Mouse (Mus musculus) forebrain, embryonic 16.5 days (tissue): ENCODE data around the gene Grid1. TPM values are rescaled to one million over a fixed set of nuclear protein-coding genes. Genes with fewer than 3 reads are reported as not detected.

Experiments
- ATAC-seq: fragments of 200-750 bp; cut with Nextera tagmentation; 2 replicates; pipeline ENCODE4 v1.8.0; 2017; ENCODE audit warnings: mild to moderate bottlenecking, moderate library complexity
- H3K27ac ChIP-seq: fragments of 300-500 bp; sonication (generic); 2 replicates; pipeline ENCODE4 v1.5.1; 2014; ENCODE audit warnings: low read length, control low read depth
- H3K27me3 ChIP-seq: fragments of 300-500 bp; sonication (generic); replicated peaks from 2 replicates; pipeline ENCODE4 v1.6.1; 2014; ENCODE audit warnings: low read length; ENCODE audit not compliant: control insufficient read depth, insufficient read depth
- H3K36me3 ChIP-seq: fragments of 300-500 bp; sonication (generic); 2 replicates; pipeline ENCODE4 v1.6.1; 2014; ENCODE audit not compliant: control insufficient read depth, insufficient read depth
- H3K4me1 ChIP-seq: fragments of 300-500 bp; sonication (generic); replicated peaks from 2 replicates; pipeline ENCODE4 v1.6.1; 2014; ENCODE audit warnings: low read length; ENCODE audit not compliant: control insufficient read depth, insufficient read depth
- H3K4me2 ChIP-seq: fragments of 300-500 bp; sonication (generic); 2 replicates; pipeline ENCODE4 v1.6.1; 2014; ENCODE audit warnings: mild to moderate bottlenecking, low read length, control low read depth
- H3K4me3 ChIP-seq: fragments of 300-500 bp; sonication (generic); replicated peaks from 2 replicates; pipeline ENCODE4 v1.5.1; 2014; ENCODE audit warnings: mild to moderate bottlenecking, low read length, control low read depth
- H3K9ac ChIP-seq: fragments of 300-500 bp; sonication (generic); replicated peaks from 2 replicates; pipeline ENCODE4 v1.6.1; 2014; ENCODE audit warnings: low read depth, low read length, control low read depth
- H3K9me3 ChIP-seq: fragments of 300-500 bp; sonication (generic); 2 replicates; pipeline ENCODE4 v1.6.1; 2016; ENCODE audit warnings: low read length; ENCODE audit not compliant: control insufficient read depth
- WGBS: fragments of 180-500 bp; shearing (Covaris S2); extraction: QIAGEN DNeasy Blood & Tissue Kit; methylation state at CpG from one replicate; pipeline ENCODE4 v1.1.7; 2014; 5-methylcytosine and 5-hydroxymethylcytosine counted together
- polyA plus RNA-seq: library from polyadenylated mRNA; unstranded; fragments of >200 nt; fragmentation: Nextera tagmentation; extraction: Ambion mirVana; gene quantifications from 2 replicates; pipeline ENCODE4 v1.2.1, GENCODE M21; 2015

Gene Grid1
- polyA plus RNA-seq, 1 experiment from 2014 or later: 4.5 TPM

DNA sequence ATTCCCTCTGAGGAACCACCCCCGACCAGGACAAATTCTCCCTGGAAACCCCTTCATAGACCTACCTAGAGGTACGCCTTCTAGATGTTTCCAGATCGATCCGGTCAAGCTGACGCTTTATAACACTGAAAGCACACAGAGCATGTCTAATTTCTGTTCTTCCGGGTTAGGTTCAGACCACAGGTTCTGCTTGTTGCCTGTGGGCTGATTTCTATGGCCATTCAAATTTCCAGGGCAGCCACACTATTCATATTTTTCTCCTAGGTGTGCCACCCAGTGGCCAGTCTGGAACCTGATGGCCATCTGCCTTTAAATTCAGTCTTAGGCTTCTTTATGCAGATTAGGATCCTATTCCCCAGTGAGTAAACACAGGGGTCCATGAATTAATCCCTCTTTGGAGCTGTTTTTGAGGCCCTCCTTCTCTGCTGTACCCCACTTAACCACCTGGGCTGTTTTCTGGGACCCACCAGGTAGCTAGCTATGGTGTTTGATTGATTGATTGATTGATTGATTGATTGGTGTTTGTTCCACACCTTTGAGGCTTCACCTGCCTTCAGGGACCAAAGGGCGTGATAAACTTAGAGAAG is 337.3 kb downstream of the Grid1 start:
- no peak overlapping the region for H3K4me2 ChIP-seq
- no peaks in the 10 kb centered on the region for H3K36me3 ChIP-seq
- no peaks in the 10 kb centered on the region for H3K27me3 ChIP-seq
- no peak overlapping the region for H3K4me3 ChIP-seq
- no peaks in the 10 kb centered on the region for H3K4me1 ChIP-seq
- no peak for ATAC-seq
- H3K9ac ChIP-seq: no peak overlapping the region
- no peak overlapping the region for H3K27ac ChIP-seq
- WGBS: 88% methylated on average over 7 of the region's 7 CpGs
- no peaks in the 10 kb centered on the region for H3K9me3 ChIP-seq

DNA sequence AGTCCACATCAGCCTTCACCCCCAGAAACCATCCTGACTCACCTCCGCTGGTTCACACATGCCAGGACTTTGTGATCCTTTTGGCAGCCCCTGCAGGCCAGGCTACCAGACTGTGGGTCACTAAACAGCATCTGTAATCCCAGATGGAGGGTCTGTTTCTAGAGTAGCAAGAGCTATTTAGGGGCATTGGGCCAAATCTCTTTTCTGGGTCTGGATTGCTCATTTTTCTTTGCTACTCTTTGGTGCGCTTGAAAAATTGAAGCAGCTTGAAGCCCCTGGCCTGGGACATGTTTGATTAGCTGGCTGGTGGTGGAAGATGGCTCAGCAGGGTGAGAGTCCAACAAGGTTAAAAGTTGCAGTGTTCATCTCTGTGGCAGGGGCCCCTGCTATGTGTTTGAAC is 339.4 kb downstream of the Grid1 start:
- H3K9ac ChIP-seq: no peak overlapping the region
- WGBS: 75% methylated on average over 2 of the region's 2 CpGs
- no peak for ATAC-seq
- no peaks in the 10 kb centered on the region for H3K9me3 ChIP-seq
- no peaks in the 10 kb centered on the region for H3K4me1 ChIP-seq
- no peaks in the 10 kb centered on the region for H3K27me3 ChIP-seq
- H3K4me3 ChIP-seq: no peak overlapping the region
- no peak overlapping the region for H3K27ac ChIP-seq
- no peaks in the 10 kb centered on the region for H3K36me3 ChIP-seq
- H3K4me2 ChIP-seq: no peak overlapping the region

DNA sequence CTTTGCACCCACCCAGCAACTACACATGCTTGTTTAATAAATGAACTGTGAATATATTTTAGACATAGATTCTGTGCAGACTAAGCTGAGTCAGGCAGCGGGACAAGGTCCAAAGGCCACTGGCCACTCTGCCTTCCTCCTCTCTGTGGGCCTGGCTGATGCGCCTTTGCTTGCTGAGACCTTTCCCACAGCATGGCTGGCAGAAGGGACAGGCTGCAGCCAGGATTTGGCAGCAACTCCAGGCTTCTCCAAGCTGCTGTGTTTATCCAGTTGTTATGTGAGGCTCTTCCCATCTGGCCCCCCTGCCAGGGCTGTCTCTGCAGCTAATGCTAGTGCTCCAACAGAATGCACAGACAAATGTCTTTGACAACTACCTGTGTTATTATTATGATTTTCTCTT is 347.5 kb downstream of the Grid1 start:
- Histone ChIP-seq H3K9ac (no peak overlapping the region), H3K27me3 (no peaks in the 10 kb centered on the region), H3K4me2 (no peak overlapping the region), H3K36me3 (no peaks in the 10 kb centered on the region), H3K4me3 (no peak overlapping the region), H3K27ac (no peak overlapping the region), H3K9me3 (no peaks in the 10 kb centered on the region), H3K4me1 (no peaks in the 10 kb centered on the region; the same call in 1 of the 2 replicates)
- 92% methylated on average over 2 of the region's 2 CpGs for WGBS
- no peak for ATAC-seq

DNA sequence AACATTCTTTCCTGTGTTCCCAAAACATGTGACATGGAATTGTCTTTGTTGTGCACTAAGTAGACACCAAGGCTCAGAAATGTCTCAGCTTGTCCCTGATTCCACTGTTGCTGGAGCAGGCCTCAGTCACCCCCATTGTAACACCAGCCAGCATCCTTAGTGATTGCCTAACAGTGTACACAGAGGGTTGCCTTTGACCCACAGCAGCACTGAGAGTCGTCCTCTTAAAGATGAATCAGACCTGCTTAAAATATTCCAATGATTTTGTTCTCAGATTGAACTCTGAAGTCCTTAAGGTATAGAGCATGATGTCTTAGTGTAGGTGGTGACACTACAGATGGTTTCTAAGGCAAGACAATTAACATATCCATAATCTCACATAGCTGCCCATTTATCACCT is 354.0 kb downstream of the Grid1 start:
- no peak overlapping the region for H3K4me3 ChIP-seq
- H3K4me2 ChIP-seq: no peak overlapping the region
- WGBS: 79% methylated on average over 1 of the region's 1 CpGs
- no peaks in the 10 kb centered on the region for H3K36me3 ChIP-seq
- H3K27me3 ChIP-seq: no peaks in the 10 kb centered on the region
- no peaks in the 10 kb centered on the region for H3K9me3 ChIP-seq
- no peak overlapping the region for H3K9ac ChIP-seq
- H3K27ac ChIP-seq: no peak overlapping the region
- no peaks in the 10 kb centered on the region for H3K4me1 ChIP-seq
- ATAC-seq: no peak

DNA sequence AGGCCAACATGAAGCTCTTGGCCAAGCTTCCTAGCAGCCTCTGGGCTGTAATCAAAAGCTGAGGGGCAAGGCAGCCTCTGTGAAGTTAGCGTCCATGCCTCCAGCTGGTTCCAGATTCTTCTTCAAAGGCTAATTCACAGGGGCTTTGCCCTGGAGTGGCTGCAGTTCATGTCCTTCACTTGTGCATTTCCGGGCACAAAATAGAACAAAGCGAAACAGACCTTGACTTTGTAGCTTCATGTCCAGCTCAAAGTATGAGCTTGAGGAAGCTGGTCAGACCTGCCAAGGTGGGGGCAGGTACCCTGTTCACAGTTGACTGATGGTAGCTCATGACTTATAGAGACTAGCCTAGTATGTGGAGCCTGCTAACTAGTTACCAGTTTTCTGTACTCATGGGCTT is 356.1 kb downstream of the Grid1 start:
- Histone ChIP-seq H3K27me3 (no peaks in the 10 kb centered on the region), H3K4me1 (no peaks in the 10 kb centered on the region), H3K9ac (no peak overlapping the region), H3K9me3 (no peaks in the 10 kb centered on the region), H3K36me3 (no peaks in the 10 kb centered on the region), H3K27ac (no peak overlapping the region), H3K4me2 (no peak overlapping the region), H3K4me3 (no peak overlapping the region)
- no peak for ATAC-seq
- WGBS: 96% methylated on average over 3 of the region's 3 CpGs

DNA sequence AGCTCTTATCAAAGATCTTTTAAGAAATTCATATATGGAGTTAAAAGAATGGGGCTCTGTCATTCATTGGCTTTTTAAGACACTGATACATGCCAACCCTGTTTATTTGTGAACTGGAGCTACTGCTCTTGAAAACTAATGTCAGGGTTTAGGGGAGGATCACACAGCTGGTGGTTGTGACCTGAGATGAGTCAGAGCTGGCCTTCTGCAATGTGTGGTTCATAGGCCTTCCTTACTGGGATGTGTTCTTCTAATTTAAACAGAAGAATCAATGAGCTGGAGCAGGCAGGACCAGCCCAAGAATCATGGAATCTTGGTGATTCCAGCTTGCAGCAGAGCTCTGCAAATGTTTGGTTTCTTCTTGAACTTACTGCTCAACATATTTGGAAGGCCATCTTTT is 359.2 kb downstream of the Grid1 start:
- no peak for ATAC-seq
- H3K27ac ChIP-seq: no peak overlapping the region
- no peaks in the 10 kb centered on the region for H3K36me3 ChIP-seq
- no peak overlapping the region for H3K4me2 ChIP-seq
- no peak overlapping the region for H3K9ac ChIP-seq
- no peaks in the 10 kb centered on the region for H3K9me3 ChIP-seq
- no peaks in the 10 kb centered on the region for H3K4me1 ChIP-seq
- H3K4me3 ChIP-seq: no peak overlapping the region
- no peaks in the 10 kb centered on the region for H3K27me3 ChIP-seq

DNA sequence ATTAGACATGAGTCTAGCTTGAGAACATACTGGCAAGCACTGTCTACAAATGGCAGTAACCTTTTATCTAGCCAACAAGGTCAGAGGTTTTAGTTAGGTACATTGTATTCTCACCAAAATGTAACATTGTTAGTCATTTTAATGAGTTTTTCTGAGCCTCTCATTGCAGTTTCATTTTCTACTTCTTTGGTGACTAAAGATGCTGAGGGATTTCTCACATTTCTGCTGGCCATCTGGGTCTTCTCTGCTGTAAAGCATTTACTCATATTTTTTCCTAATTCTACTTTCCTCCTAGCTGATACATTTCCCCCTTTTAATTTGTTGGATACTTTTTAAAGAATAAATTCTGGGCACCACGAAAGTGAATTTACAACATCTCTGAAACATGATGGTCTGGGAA is 365.5 kb downstream of the Grid1 start:
- WGBS: 93% methylated on average over 1 of the region's 1 CpGs
- no peak for ATAC-seq
- no peaks in the 10 kb centered on the region for H3K27me3 ChIP-seq
- H3K9ac ChIP-seq: no peak overlapping the region
- H3K27ac ChIP-seq: no peak overlapping the region
- no peaks in the 10 kb centered on the region for H3K9me3 ChIP-seq
- H3K36me3 ChIP-seq: no peaks in the 10 kb centered on the region
- H3K4me3 ChIP-seq: no peak overlapping the region
- H3K4me2 ChIP-seq: no peak overlapping the region
- H3K4me1 ChIP-seq: no peaks in the 10 kb centered on the region

DNA sequence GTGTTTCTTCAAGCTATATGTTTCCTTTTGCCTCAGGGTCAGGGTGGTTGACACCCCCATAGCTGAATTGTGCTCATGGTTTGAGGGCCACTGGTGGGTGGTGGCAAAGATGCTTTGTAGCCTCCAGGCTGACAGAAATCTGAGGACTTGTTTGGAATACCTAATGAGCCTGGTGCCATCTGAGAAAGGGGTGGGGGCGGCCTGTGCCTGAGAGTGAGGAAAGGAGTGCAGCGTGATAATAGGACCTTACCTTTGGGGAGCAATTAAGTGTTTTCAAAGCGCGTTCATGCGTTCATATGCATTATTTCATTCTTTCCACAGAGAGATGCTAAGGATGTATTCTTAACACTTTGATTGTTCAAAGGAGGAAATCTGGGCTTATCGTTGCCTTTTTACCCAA is 372.3 kb downstream of the Grid1 start:
- ATAC-seq: no peak
- Histone ChIP-seq H3K27me3 (no peaks in the 10 kb centered on the region), H3K4me3 (no peak overlapping the region), H3K4me1 (no peaks in the 10 kb centered on the region), H3K9me3 (no peaks in the 10 kb centered on the region), H3K4me2 (no peak overlapping the region), H3K36me3 (no peaks in the 10 kb centered on the region), H3K27ac (no peak overlapping the region), H3K9ac (no peak overlapping the region)
- WGBS: 73% methylated on average over 6 of the region's 6 CpGs

DNA sequence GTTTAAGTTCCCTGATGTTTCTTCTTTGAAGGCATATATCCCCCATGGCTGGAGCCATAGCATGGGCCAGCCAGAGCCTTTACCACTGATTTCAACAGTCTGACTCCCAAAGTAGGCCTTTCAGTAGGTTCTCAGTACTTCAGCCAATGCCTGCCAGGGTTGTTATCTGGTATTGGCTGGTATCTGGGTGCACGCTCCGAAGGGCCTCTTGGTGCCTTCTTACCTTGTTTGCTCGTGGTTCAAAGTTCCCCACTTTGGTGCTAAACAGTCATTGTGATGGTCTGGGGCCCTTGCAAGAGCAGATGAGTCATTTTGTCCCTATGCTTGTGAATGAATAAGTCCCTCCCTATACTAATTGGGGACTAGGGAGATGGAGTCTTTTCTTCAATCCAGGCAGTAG is 377.5 kb downstream of the Grid1 start:
- ATAC-seq: no peak
- WGBS: 81% methylated on average over 3 of the region's 3 CpGs

DNA sequence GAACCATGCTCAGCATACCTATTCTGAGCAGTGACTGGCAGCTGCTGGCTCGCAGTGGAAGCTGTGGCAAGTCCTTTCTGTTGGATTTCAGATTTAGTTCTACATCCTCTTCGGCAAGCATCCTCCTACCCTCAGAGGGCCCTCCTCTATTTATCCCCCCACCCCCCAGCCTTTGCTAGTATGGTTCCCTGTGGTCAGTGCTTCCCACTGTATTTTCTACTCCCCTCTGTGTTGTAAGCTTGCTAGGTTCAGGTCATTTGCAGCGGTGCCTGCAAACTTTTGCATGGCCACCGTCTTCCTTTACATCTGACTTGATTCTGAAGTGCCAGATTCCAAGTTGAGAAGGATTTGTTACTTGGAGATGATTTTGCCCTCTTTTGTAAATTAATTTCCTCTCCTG is 378.5 kb downstream of the Grid1 start:
- 71% methylated on average over 4 of the region's 4 CpGs for WGBS
- ATAC-seq: no peak
- no peaks in the 10 kb centered on the region for H3K27me3 ChIP-seq
- H3K4me2 ChIP-seq: no peak overlapping the region
- no peaks in the 10 kb centered on the region for H3K9me3 ChIP-seq
- H3K36me3 ChIP-seq: no peaks in the 10 kb centered on the region
- H3K4me3 ChIP-seq: no peak overlapping the region
- H3K9ac ChIP-seq: no peak overlapping the region
- no peak overlapping the region for H3K27ac ChIP-seq
- H3K4me1 ChIP-seq: no peaks in the 10 kb centered on the region

More for the DNA sequence above, 377.5 kb downstream of the Grid1 start:
- Histone ChIP-seq H3K4me3 (no peak overlapping the region), H3K9me3 (no peaks in the 10 kb centered on the region), H3K36me3 (no peaks in the 10 kb centered on the region), H3K27ac (no peak overlapping the region), H3K9ac (no peak overlapping the region), H3K4me1 (no peaks in the 10 kb centered on the region), H3K4me2 (no peak overlapping the region), H3K27me3 (no peaks in the 10 kb centered on the region)
